Mouse (Mus musculus) intestine, embryonic 14.5 days (tissue): Measurements from ENCODE around the gene Fam196b. TPM values are rescaled to one million over a fixed set of nuclear protein-coding genes. Genes with fewer than 3 reads are reported as not detected.

Experiments
- ATAC-seq: fragments of 200-750 bp; cut with Nextera tagmentation; replicated peaks from 2 replicates; pipeline ENCODE4 v1.8.0; 2017; ENCODE audit warnings: low read depth, moderate number of reproducible peaks, moderate TSS enrichment, moderate library complexity; ENCODE audit not compliant: low FRiP score, low TSS enrichment
- DNase-seq: peaks from one replicate; pipeline ENCODE4 v3.0.0-alpha.2; 2018; ENCODE audit warnings: low spot score
- H3K27ac ChIP-seq: fragments of 300-500 bp; sonication (generic); 2 replicates; pipeline ENCODE4 v1.5.1; 2014; ENCODE audit warnings: low read depth, mild to moderate bottlenecking, control low read depth
- H3K27me3 ChIP-seq: fragments of 300-500 bp; sonication (generic); replicated peaks from 2 replicates; pipeline ENCODE4 v1.6.1; 2014; ENCODE audit warnings: low read length, control low read depth; ENCODE audit not compliant: control insufficient read depth, insufficient read depth
- H3K36me3 ChIP-seq: fragments of 300-500 bp; sonication (generic); 2 replicates; pipeline ENCODE4 v1.6.1; 2014; ENCODE audit warnings: low read length, control low read depth; ENCODE audit not compliant: control insufficient read depth, insufficient read depth
- H3K4me1 ChIP-seq: fragments of 300-500 bp; sonication (generic); replicated peaks from 2 replicates; pipeline ENCODE4 v1.6.1; 2014; ENCODE audit warnings: low read length, control low read depth, mixed read lengths; ENCODE audit not compliant: control insufficient read depth, insufficient read depth
- H3K4me2 ChIP-seq: fragments of 300-500 bp; sonication (generic); 2 replicates; pipeline ENCODE4 v1.6.1; 2014; ENCODE audit warnings: low read length
- H3K4me3 ChIP-seq: fragments of 300-500 bp; sonication (generic); 2 replicates; pipeline ENCODE4 v1.5.1; 2014; ENCODE audit warnings: low read depth, low read length, control low read depth, mixed read lengths
- H3K9ac ChIP-seq: fragments of 300-500 bp; sonication (generic); 2 replicates; pipeline ENCODE4 v1.6.1; 2014; ENCODE audit warnings: mild to moderate bottlenecking, low read length
- H3K9me3 ChIP-seq: fragments of 300-500 bp; sonication (generic); 2 replicates; pipeline ENCODE4 v1.6.1; 2016; ENCODE audit warnings: low read length, control low read depth; ENCODE audit not compliant: control insufficient read depth
- WGBS: fragments of 180-500 bp; shearing (Covaris S2); extraction: QIAGEN DNeasy Blood & Tissue Kit; methylation state at CpG from one replicate; pipeline ENCODE4 v1.1.7; 2014; 5-methylcytosine and 5-hydroxymethylcytosine counted together
- polyA plus RNA-seq: library from polyadenylated mRNA; unstranded; fragments of >200 nt; fragmentation: Nextera tagmentation; extraction: Ambion mirVana; gene quantifications from 2 replicates; pipeline ENCODE4 v1.2.1, GENCODE M21; 2014

Gene Fam196b
- polyA plus RNA-seq, 1 experiment from 2014 or later, result 0.27 TPM

DNA sequence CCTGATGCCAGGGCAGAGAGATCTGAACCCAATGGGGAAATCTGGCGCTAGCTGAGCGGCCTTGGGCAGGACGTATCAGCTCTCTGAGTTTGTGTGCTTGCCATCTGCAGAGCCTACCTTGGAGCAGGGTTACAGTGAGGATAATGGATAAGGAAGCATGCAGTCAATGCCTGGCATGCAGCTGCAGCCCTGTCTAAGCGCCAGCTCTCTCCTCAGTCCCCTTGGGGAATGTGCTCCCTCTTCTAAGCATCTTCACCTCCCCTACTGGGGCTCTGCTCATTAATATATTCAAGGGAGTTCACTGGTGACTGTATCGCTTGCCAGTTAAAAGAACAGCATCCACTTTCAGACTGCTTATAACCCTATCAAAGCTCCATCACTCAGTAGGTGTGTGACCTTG is 29.7 kb downstream of the Fam196b start:
- WGBS, result 62% methylated on average over 5 of the region's 5 CpGs
- H3K9ac ChIP-seq, result no peak overlapping the region
- H3K4me2 ChIP-seq, result no peak overlapping the region
- no peak overlapping the region for H3K27ac ChIP-seq
- no peak for DNase-seq
- ATAC-seq, result no peak
- H3K36me3 ChIP-seq, result no peaks in the 10 kb centered on the region
- no peaks in the 10 kb centered on the region for H3K9me3 ChIP-seq
- no peaks in the 10 kb centered on the region for H3K27me3 ChIP-seq
- no peak overlapping the region for H3K4me3 ChIP-seq
- H3K4me1 ChIP-seq, result no peaks in the 10 kb centered on the region

DNA sequence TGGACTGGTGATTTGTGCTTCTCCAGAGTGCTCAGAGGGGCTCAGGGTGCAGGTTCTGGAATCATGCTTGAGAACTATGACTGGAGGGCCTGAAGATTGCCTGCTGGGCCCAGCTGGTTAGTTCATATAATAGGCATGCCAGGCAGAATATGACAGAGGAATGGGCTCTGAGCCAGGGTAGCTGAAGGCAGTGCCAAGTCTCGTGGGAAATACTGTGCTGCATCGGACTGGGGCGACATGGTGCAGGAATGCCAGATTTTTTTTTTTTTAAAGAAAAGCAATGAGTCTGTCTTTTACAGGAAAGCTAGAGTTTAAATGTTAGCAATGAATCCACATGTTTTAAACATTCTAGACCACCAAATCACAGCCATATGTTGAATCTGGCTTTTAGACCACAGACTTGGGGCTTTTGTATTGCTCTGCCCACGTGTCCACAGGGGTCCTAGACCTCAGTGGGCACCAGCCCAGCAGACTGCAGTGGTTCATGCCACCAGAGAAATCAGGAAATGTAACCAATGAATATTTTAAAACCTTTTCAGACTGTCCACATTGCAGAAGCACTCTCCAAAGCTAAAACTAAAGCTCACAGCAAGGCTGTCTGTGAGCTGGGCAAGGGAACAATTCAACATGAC is 33.8 kb downstream of the Fam196b start:
- H3K27me3 ChIP-seq, result no peaks in the 10 kb centered on the region
- H3K9ac ChIP-seq, result no peak overlapping the region
- no peak overlapping the region for H3K27ac ChIP-seq
- no peak overlapping the region for H3K4me3 ChIP-seq
- no peak overlapping the region for H3K4me2 ChIP-seq
- ATAC-seq (no peak), DNase-seq (peak; percentile 56)
- WGBS, result 36% methylated on average over 4 of the region's 4 CpGs
- no peaks in the 10 kb centered on the region for H3K9me3 ChIP-seq
- H3K4me1 ChIP-seq, result no peaks in the 10 kb centered on the region
- H3K36me3 ChIP-seq, result no peaks in the 10 kb centered on the region

DNA sequence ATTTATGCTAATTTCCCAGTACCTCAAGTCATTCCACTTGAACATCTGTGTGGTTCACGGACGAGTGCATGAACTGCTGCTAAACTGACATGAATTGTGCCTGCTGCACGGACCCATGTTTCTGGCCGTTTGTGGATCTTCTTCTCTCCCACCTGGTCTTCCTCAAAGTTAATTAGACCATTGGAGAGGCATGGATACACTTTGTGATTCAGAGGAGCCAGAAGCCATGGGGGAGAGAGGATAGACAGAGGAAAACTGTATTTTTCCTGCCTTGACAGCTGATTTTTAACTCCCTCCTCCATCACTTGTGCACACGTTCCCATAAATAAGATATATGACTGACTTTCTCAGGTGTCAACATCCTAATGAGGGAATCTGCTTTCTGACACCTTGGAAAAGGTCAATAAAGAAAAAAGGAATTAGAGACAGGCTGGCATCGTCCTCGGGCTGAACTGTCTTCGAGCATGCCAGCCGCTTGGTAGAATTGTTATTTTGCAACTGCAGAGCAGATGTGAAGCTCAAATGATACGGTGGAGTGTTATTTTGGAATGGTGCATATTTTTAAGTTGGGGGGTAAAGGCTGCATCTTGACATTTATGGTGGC is 34.9 kb downstream of the Fam196b start:
- Histone ChIP-seq H3K9ac (no peak overlapping the region), H3K4me3 (no peak overlapping the region), H3K4me1 (no peaks in the 10 kb centered on the region), H3K4me2 (no peak overlapping the region), H3K27me3 (no peaks in the 10 kb centered on the region), H3K27ac (no peak overlapping the region), H3K9me3 (no peaks in the 10 kb centered on the region), H3K36me3 (no peaks in the 10 kb centered on the region)
- WGBS, result 69% methylated on average over 10 of the region's 10 CpGs
- ATAC-seq (no peak), DNase-seq (no peak)

DNA sequence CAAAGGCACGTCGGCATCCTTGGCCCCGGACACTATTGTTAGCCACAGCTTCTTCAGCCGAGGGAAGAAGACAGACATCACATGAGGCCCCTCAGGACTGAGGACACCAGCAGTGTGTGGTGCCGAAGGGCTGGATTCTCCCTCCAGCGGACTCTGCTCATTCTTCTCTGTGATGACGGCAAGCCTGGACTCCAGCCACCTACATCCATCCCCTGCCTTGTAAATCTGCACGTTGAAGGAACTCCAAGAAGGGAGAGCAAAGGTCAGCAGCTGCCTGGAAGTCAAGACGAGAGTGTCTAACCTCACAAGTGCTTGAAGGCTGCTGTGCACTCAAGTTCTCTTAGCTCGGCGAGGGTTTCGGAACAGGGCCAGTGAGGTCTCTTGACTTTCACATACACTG is 40.8 kb downstream of the Fam196b start:
- no peak for ATAC-seq

DNA sequence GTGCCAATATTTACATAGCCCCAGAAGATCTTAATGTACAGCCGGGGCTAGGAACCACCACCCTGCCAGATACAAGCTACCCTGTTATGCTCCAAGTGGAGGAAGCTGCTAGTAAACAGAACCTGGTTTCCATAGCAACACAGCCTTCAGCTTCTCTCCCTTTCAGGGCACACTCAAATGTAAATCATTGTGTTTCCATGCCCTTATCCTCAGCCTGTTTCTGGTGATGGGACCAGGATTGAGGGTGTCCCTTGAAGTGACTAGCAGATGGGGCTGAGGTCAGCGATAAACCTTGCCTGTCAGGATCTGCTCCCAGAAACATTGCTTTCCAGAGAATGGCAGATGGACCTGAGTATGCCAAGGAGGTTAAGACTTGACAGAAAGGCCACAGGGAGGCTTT is 41.5 kb downstream of the Fam196b start:
- DNase-seq, result no peak
- WGBS, result 17% methylated on average over 2 of the region's 2 CpGs
- H3K36me3 ChIP-seq, result no peaks in the 10 kb centered on the region
- no peaks in the 10 kb centered on the region for H3K27me3 ChIP-seq
- H3K9me3 ChIP-seq, result no peaks in the 10 kb centered on the region
- H3K4me1 ChIP-seq, result 0 out of 2 replicates have a peak, but pooled peaks cover 3% of the 10 kb centered on the region
- no peak overlapping the region for H3K4me3 ChIP-seq
- no peak overlapping the region for H3K4me2 ChIP-seq
- no peak overlapping the region for H3K27ac ChIP-seq
- H3K9ac ChIP-seq, result no peak overlapping the region
- no peak for ATAC-seq

More for the DNA sequence above, 40.8 kb downstream of the Fam196b start:
- H3K36me3 ChIP-seq, result no peaks in the 10 kb centered on the region
- 43% methylated on average over 12 of the region's 12 CpGs for WGBS
- H3K4me2 ChIP-seq, result no peak overlapping the region
- H3K4me3 ChIP-seq, result no peak overlapping the region
- 0 out of 2 replicates have a peak, but pooled peaks cover 3% of the 10 kb centered on the region for H3K4me1 ChIP-seq
- no peaks in the 10 kb centered on the region for H3K9me3 ChIP-seq
- H3K27me3 ChIP-seq, result no peaks in the 10 kb centered on the region
- H3K27ac ChIP-seq, result no peak overlapping the region
- H3K9ac ChIP-seq, result no peak overlapping the region
- DNase-seq, result no peak

DNA sequence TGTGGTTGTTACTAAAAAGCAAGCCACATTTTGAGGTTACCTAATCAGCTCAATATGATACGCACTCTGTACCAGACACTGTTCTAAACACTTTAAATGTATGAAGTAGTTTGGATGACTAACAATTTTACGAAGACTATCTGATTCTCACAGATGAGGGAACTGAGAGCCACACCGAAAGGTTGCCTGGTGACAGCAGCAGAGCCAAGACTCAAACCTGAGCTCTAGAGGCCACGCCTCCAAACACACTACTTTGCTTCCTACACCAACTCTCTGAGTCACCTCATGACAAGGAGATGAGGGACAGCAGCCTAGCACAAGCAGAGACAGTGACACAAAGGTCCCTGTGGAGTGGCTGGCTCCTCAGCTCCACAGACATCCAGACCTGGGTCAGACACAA is 57.6 kb downstream of the Fam196b start:
- H3K4me1 ChIP-seq, result no peaks in the 10 kb centered on the region
- ATAC-seq (no peak), DNase-seq (no peak)
- H3K9ac ChIP-seq, result no peak overlapping the region
- no peak overlapping the region for H3K4me3 ChIP-seq
- WGBS, result 87% methylated on average over 4 of the region's 4 CpGs
- no peak overlapping the region for H3K27ac ChIP-seq
- H3K4me2 ChIP-seq, result no peak overlapping the region
- H3K27me3 ChIP-seq, result no peaks in the 10 kb centered on the region
- no peaks in the 10 kb centered on the region for H3K36me3 ChIP-seq
- no peaks in the 10 kb centered on the region for H3K9me3 ChIP-seq

DNA sequence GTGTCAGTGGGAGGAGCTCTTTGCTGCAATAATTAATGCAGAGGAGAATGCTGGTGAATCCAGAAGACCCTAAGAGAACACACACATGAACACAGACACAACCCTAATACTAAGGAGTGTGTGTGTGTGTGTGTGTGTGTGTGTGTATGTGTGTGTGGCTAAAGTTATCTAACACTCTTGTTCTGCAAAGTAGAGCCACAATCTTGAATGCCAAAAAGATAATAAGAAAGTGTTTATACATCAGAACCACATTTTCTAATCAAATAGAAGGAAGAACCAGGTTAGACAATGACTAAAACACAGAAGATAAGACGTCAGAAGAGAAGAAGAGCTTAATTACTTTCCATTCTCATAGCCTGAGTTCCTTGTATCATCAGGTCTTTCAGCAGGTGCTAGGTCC is 60.9 kb downstream of the Fam196b start:
- Histone ChIP-seq H3K4me2 (no peak overlapping the region), H3K4me1 (no peaks in the 10 kb centered on the region), H3K9me3 (no peaks in the 10 kb centered on the region), H3K27ac (no peak overlapping the region), H3K36me3 (no peaks in the 10 kb centered on the region), H3K9ac (no peak overlapping the region), H3K4me3 (no peak overlapping the region), H3K27me3 (no peaks in the 10 kb centered on the region)
- 57% methylated on average over 1 of the region's 1 CpGs for WGBS
- DNase-seq (no peak), ATAC-seq (no peak)

DNA sequence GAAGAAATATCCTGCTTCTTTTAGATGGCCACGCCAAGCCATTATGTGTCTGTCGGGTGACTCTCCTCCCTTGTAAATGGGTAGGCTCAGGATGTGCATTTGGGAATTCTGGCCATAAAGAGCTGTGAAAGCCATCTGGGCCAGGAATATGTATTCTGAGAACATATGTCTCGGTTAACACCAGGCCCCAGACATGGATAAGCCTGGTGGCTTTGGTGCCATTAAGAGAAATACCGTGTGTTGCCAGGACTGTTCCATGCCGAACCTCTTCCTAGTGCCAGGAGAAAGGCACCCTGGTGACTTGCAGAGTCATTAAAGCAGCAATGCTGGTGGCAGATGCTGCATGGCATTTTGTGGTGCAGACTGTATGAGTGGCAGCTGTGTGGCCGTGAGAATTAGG is 63.0 kb downstream of the Fam196b start:
- H3K4me2 ChIP-seq, result no peak overlapping the region
- DNase-seq, result no peak

DNA sequence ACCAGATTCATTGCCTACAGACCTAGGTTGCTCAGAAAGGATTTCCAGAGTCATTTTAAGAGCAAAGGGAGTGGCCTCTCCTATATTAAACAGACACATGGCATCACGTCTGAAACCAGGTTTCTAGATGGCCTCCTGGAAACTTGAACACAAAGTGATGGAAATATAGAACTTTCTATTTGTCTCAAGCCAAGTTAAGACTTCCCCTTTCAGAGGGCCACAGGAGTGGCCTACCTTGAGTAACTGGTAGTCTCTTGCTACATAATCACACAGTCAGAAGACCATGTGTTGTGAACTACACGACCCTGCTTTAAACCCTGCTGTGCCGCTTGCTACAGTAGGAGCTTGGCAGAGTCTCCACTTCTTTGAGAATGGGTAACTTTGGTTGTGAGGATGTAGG is 68.9 kb downstream of the Fam196b start:
- no peak for DNase-seq
- WGBS, result 84% methylated on average over 3 of the region's 3 CpGs
- Histone ChIP-seq H3K4me2 (no peak overlapping the region), H3K4me3 (no peak overlapping the region), H3K27ac (no peak overlapping the region), H3K9me3 (no peaks in the 10 kb centered on the region), H3K36me3 (no peaks in the 10 kb centered on the region), H3K27me3 (no peaks in the 10 kb centered on the region), H3K4me1 (no peaks in the 10 kb centered on the region), H3K9ac (no peak overlapping the region)
- ATAC-seq, result no peak

More for the DNA sequence above, 63.0 kb downstream of the Fam196b start:
- no peaks in the 10 kb centered on the region for H3K27me3 ChIP-seq
- H3K9ac ChIP-seq, result no peak overlapping the region
- WGBS, result 77% methylated on average over 6 of the region's 6 CpGs
- no peak overlapping the region for H3K27ac ChIP-seq
- no peaks in the 10 kb centered on the region for H3K36me3 ChIP-seq
- no peak overlapping the region for H3K4me3 ChIP-seq
- H3K9me3 ChIP-seq, result no peaks in the 10 kb centered on the region
- H3K4me1 ChIP-seq, result no peaks in the 10 kb centered on the region
- ATAC-seq, result no peak
